Mouse (Mus musculus) hindbrain, embryonic 15.5 days (tissue): Measurements from ENCODE around the gene Ttll9. TPM values are rescaled to one million over a fixed set of nuclear protein-coding genes. Genes with fewer than 3 reads are reported as not detected.

Source experiments
- ATAC-seq: fragments of 200-750 bp; cut with Nextera tagmentation; 2 replicates; pipeline ENCODE4 v1.8.0; 2017; ENCODE audit warnings: low read depth, moderate number of reproducible peaks, moderate TSS enrichment; ENCODE audit not compliant: low FRiP score
- H3K27ac ChIP-seq: fragments of 300-500 bp; sonication (generic); replicated peaks from 2 replicates; pipeline ENCODE4 v1.5.1; 2015; ENCODE audit warnings: mild to moderate bottlenecking, inconsistent platforms
- H3K27me3 ChIP-seq: fragments of 300-500 bp; sonication (generic); 2 replicates; pipeline ENCODE4 v1.6.1; 2015; ENCODE audit warnings: control low read depth, inconsistent platforms
- H3K36me3 ChIP-seq: fragments of 300-500 bp; sonication (generic); 2 replicates; pipeline ENCODE4 v1.6.1; 2015; ENCODE audit warnings: control low read depth, inconsistent platforms
- H3K4me1 ChIP-seq: fragments of 300-500 bp; sonication (generic); replicated peaks from 2 replicates; pipeline ENCODE4 v1.6.1; 2015; ENCODE audit warnings: control low read depth, inconsistent platforms
- H3K4me2 ChIP-seq: fragments of 300-500 bp; sonication (generic); 2 replicates; pipeline ENCODE4 v1.6.1; 2015; ENCODE audit warnings: moderate library complexity, mild to moderate bottlenecking, inconsistent platforms
- H3K4me3 ChIP-seq: fragments of 300-500 bp; sonication (generic); 2 replicates; pipeline ENCODE4 v1.5.1; 2015; ENCODE audit warnings: mild to moderate bottlenecking, inconsistent platforms
- H3K9ac ChIP-seq: fragments of 300-500 bp; sonication (generic); 2 replicates; pipeline ENCODE4 v1.6.1; 2015; ENCODE audit warnings: inconsistent platforms
- H3K9me3 ChIP-seq: fragments of 300-500 bp; sonication (generic); 2 replicates; pipeline ENCODE4 v1.6.1; 2016; ENCODE audit warnings: control low read depth, inconsistent platforms
- WGBS: fragments of 180-500 bp; shearing (Covaris S2); methylation state at CpG from one replicate; pipeline ENCODE4 v1.1.7; 2015; 5-methylcytosine and 5-hydroxymethylcytosine counted together
- polyA plus RNA-seq: library from polyadenylated mRNA; unstranded; fragments of >200 nt; fragmentation: Nextera tagmentation; extraction: Ambion mirVana; gene quantifications from 2 replicates; pipeline ENCODE4 v1.2.1, GENCODE M21; 2015

Ttll9 gene
- polyA plus RNA-seq, 1 experiment from 2014 or later = 8.3 TPM

DNA sequence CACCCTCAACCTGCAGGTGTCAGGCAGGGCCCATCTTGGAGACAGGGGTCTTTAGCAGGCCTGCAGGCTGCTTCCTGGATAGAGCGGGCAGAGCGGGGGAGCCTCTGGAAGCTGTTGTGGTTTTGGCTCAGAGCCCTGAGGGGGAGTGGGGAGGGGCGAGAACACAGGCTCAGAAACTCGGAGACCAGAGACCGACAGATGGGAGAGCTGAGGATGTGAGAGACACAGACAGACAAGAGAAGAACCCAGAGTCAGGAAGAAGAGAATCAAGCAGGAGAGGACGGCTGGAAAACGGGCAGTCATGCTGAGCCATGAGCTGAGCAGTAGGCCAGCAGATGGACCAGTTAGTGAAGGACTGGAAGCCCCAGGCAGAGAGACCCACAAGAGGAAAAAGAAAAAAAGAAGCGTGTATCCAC is 83.6 kb downstream of the Ttll9 start:
- H3K27ac ChIP-seq = peak overlapping the region; percentile 71
- ATAC-seq = peak; percentile 49; the same call in 1 of the 2 replicates
- H3K4me2 ChIP-seq = no peak overlapping the region
- no peak overlapping the region for H3K4me3 ChIP-seq
- WGBS = 20% methylated on average over 8 of the region's 8 CpGs
- 0 out of 2 replicates have a peak, but pooled peaks cover 1% of the 10 kb centered on the region for H3K27me3 ChIP-seq
- peaks cover 19% of the 10 kb centered on the region for H3K4me1 ChIP-seq
- H3K36me3 ChIP-seq = no peaks in the 10 kb centered on the region
- H3K9me3 ChIP-seq = no peaks in the 10 kb centered on the region
- H3K9ac ChIP-seq = no peak overlapping the region

- ATAC-seq = no peak; the same call in 1 of the 2 replicates
- WGBS = 45% methylated on average over 17 of the region's 17 CpGs
- H3K9ac ChIP-seq = no peak overlapping the region
- no peaks in the 10 kb centered on the region for H3K9me3 ChIP-seq
- H3K4me2 ChIP-seq = no peak overlapping the region
- no peaks in the 10 kb centered on the region for H3K36me3 ChIP-seq
- H3K4me1 ChIP-seq = peaks cover 24% of the 10 kb centered on the region
- H3K4me3 ChIP-seq = no peak overlapping the region
- peak overlapping the region; percentile 79 for H3K27ac ChIP-seq
- H3K27me3 ChIP-seq = 0 out of 2 replicates have a peak, but pooled peaks cover 10% of the 10 kb centered on the region
Measured at GRCm38 (mm10) chr2:153047828-153048465, 85.7 kb downstream of the Ttll9 start.

DNA sequence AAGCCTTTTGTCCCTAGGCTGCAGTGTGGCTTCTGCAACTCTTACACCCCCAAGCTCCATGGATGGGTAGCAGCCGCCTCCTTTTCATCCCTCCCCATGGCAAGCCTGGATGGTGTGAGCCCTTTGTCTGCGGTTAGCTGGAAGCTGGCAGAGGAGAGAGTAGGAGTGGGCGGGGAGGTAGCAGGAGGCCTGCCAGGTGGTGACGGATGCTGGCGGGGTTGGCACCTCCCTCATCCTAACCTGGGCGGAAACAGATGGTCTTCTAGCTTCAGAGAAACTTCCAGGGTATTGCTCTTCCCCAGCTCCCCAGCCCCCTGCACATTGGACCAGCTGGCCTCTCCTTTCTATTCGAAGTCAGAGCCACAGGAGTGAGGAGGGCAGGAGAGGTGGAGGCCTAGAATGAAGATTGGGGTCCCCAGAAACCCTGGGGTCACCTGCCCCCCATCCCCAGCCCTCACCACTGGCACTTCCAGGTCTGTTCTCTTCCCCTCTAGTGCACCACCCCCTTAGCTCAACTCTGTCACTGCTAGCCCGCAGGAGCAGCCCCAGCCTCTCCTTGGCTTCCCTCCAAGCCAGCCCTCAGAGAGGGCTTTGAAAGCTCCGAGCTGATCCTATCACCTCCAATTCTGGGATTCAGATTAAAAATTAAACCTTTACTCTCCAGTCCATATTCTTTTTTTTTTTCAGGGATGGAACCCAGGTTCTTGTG is 87.2 kb downstream of the Ttll9 start:
- H3K4me1 ChIP-seq = peaks cover 20% of the 10 kb centered on the region
- H3K27ac ChIP-seq = peak overlapping the region; percentile 79
- H3K9ac ChIP-seq = no peak overlapping the region; the same call in 1 of the 2 replicates
- WGBS = 36% methylated on average over 9 of the region's 9 CpGs
- H3K36me3 ChIP-seq = no peaks in the 10 kb centered on the region
- H3K9me3 ChIP-seq = no peaks in the 10 kb centered on the region
- H3K4me2 ChIP-seq = no peak overlapping the region
- ATAC-seq = peak; percentile 57
- H3K4me3 ChIP-seq = no peak overlapping the region
- 0 out of 2 replicates have a peak, but pooled peaks cover 10% of the 10 kb centered on the region for H3K27me3 ChIP-seq

- Histone ChIP-seq H3K27ac (peak overlapping the region; percentile 79), H3K9me3 (no peaks in the 10 kb centered on the region), H3K36me3 (no peaks in the 10 kb centered on the region), H3K4me1 (peaks cover 20% of the 10 kb centered on the region), H3K4me3 (no peak overlapping the region), H3K9ac (no peak overlapping the region), H3K27me3 (0 out of 2 replicates have a peak, but pooled peaks cover 10% of the 10 kb centered on the region), H3K4me2 (no peak overlapping the region)
- no peak for ATAC-seq
- WGBS = 85% methylated on average over 4 of the region's 4 CpGs
Measured at GRCm38 (mm10) chr2:153049997-153050358, 87.7 kb downstream of the Ttll9 start.

- Histone ChIP-seq H3K9ac (no peak overlapping the region), H3K27ac (no peak overlapping the region), H3K4me3 (no peak overlapping the region), H3K9me3 (no peaks in the 10 kb centered on the region), H3K4me2 (no peak overlapping the region), H3K36me3 (no peaks in the 10 kb centered on the region), H3K27me3 (0 out of 2 replicates have a peak, but pooled peaks cover 10% of the 10 kb centered on the region), H3K4me1 (peaks cover 20% of the 10 kb centered on the region)
- ATAC-seq = no peak
- WGBS = 84% methylated on average over 6 of the region's 6 CpGs
Measured at GRCm38 (mm10) chr2:153051095-153051494, 88.8 kb downstream of the Ttll9 start.

GRCm38 (mm10) chr2:153051537-153051936 is 89.3 kb downstream of the Ttll9 start:
- Histone ChIP-seq H3K27ac (no peak overlapping the region), H3K27me3 (0 out of 2 replicates have a peak, but pooled peaks cover 10% of the 10 kb centered on the region), H3K9ac (no peak overlapping the region), H3K36me3 (no peaks in the 10 kb centered on the region), H3K4me2 (no peak overlapping the region), H3K4me1 (peaks cover 20% of the 10 kb centered on the region), H3K4me3 (no peak overlapping the region), H3K9me3 (no peaks in the 10 kb centered on the region)
- 82% methylated on average over 9 of the region's 9 CpGs for WGBS
- ATAC-seq = no peak

DNA sequence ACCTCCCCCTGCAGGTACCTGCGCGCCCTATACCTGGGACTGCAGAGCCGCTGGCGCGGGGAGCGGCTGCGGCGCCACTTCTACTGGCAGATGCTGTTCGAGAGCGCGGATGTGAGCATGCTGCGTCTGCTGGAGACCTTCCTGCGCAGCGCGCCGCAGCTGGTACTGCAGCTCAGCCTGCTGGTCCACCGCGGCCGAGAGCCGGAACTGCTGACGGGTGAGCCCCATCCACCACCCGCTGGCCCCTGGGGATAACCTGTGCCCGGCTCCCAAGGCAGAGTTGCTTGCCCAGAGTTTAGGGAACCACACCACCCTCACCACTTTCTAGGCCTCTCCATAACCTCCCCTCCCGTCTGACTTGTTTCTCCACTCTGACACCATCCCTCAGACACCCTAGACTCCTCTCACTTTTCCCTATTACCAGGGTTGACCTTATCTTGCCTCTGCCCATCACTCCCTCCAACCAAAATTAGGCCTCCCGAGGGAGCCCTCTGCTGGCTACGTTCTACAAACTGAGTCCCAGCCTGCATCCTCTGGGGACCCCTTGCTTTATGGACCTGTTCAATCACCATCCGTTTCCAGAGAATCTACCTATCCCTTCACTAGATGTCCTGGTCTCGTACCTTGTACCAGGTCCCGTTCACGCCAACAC is 90.5 kb downstream of the Ttll9 start:
- Histone ChIP-seq H3K4me1 (peaks cover 17% of the 10 kb centered on the region), H3K9me3 (no peaks in the 10 kb centered on the region), H3K27me3 (0 out of 2 replicates have a peak, but pooled peaks cover 10% of the 10 kb centered on the region), H3K9ac (no peak overlapping the region), H3K4me3 (no peak overlapping the region), H3K4me2 (0 out of 2 replicates have a peak overlapping the region, but pooled peaks have one; percentile 10), H3K36me3 (no peaks in the 10 kb centered on the region), H3K27ac (no peak overlapping the region)
- ATAC-seq = no peak
- WGBS = 11% methylated on average over 30 of the region's 30 CpGs

DNA sequence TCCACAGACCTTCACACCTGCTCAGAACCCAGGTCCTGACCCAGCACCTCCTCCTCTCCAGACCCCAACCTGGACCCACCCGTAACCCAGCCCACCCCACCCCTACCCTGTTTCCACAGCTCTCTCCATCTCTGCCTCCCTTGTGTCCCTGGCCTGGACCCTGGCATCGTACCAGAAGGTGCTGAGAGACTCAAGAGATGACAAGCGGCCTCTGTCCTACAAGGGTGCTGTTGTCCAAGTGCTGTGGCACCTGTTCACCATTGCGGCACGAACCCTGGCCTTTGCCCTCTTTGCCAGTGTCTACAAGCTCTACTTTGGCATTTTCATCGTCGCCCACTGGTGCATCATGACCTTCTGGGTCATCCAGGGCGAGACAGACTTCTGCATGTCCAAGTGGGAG is 91.6 kb downstream of the Ttll9 start:
- Histone ChIP-seq H3K4me3 (no peak overlapping the region), H3K9ac (no peak overlapping the region), H3K4me2 (no peak overlapping the region), H3K9me3 (no peaks in the 10 kb centered on the region), H3K27me3 (0 out of 2 replicates have a peak, but pooled peaks cover 10% of the 10 kb centered on the region), H3K27ac (no peak overlapping the region), H3K36me3 (no peaks in the 10 kb centered on the region), H3K4me1 (peaks cover 14% of the 10 kb centered on the region)
- 89% methylated on average over 8 of the region's 8 CpGs for WGBS
- no peak for ATAC-seq

- Histone ChIP-seq H3K9ac (no peak overlapping the region), H3K4me1 (peaks cover 6% of the 10 kb centered on the region; the same call in 1 of the 2 replicates), H3K4me3 (no peak overlapping the region), H3K27me3 (0 out of 2 replicates have a peak, but pooled peaks cover 10% of the 10 kb centered on the region), H3K36me3 (no peaks in the 10 kb centered on the region), H3K27ac (no peak overlapping the region), H3K9me3 (no peaks in the 10 kb centered on the region), H3K4me2 (no peak overlapping the region)
- WGBS = 67% methylated on average over 6 of the region's 6 CpGs
- no peak for ATAC-seq
Measured at GRCm38 (mm10) chr2:153055270-153055920, 93.1 kb downstream of the Ttll9 start.
